Mouse (Mus musculus) spleen, adult 2 months (tissue): ENCODE data around the gene Trcg1.

Experiments used
- CTCF ChIP-seq: fragments of 200-500 bp; IDR thresholded peaks from 2 replicates; pipeline ENCODE4 v1.5.1; 2011; ENCODE audit warnings: mild to moderate bottlenecking, inconsistent platforms; ENCODE audit not compliant: insufficient read depth, insufficient read length, insufficient replicate concordance; ENCODE audit errors: extremely low read depth
- POLR2A ChIP-seq: fragments of 200-500 bp; IDR thresholded peaks from 2 replicates; pipeline ENCODE4 v1.6.1; 2011; ENCODE audit warnings: low read depth, low read length, inconsistent platforms

GRCm38 (mm10) chr9:57217220-57217619 is 19.1 kb upstream of the Trcg1 start:
- TF ChIP-seq CTCF (no peak), POLR2A (no peak)
